Comparison of ENCODE assay signal across 19 mouse cellular contexts in genomic region chr17:12519089-12519488, GRCm38 (mm10).
"Had no signal": no experiment of that assay in that cellular context is flagged by ENCODE, and none has a peak within 500 bp of the region (broad histone marks: within the 10 kb centered on the region; RNA-seq: fewer than 3 reads in every experiment).

No protein-coding gene starts in this region.

- H3K27ac ChIP-seq: kidney, postnatal 0 days; limb, embryonic 13.5 days; liver, embryonic 12.5 days; liver, embryonic 15.5 days; lung, embryonic 15.5 days; midbrain, embryonic 13.5 days; stomach, postnatal 0 days had no signal

- H3K4me2 ChIP-seq: limb, embryonic 13.5 days; liver, embryonic 12.5 days; liver, embryonic 15.5 days; lung, embryonic 15.5 days; midbrain, embryonic 13.5 days had no signal

- H3K36me3 ChIP-seq: limb, embryonic 13.5 days; liver, embryonic 12.5 days; liver, embryonic 15.5 days; lung, embryonic 15.5 days; midbrain, embryonic 13.5 days had no signal

- ATAC-seq: liver, embryonic 12.5 days; midbrain, embryonic 13.5 days; midbrain, embryonic 16.5 days had no signal

- H3K27me3 ChIP-seq: limb, embryonic 13.5 days; liver, embryonic 12.5 days; liver, embryonic 15.5 days; lung, embryonic 15.5 days; midbrain, embryonic 13.5 days had no signal

- H3K4me3 ChIP-seq: limb, embryonic 13.5 days; liver, embryonic 12.5 days; liver, embryonic 15.5 days; lung, embryonic 15.5 days; midbrain, embryonic 13.5 days had no signal

- H3K9me3 ChIP-seq: limb, embryonic 13.5 days; liver, embryonic 15.5 days; lung, embryonic 15.5 days had no signal

- H3K9ac ChIP-seq: limb, embryonic 13.5 days; liver, embryonic 12.5 days; liver, embryonic 15.5 days; lung, embryonic 15.5 days; midbrain, embryonic 13.5 days had no signal

- H3K4me1 ChIP-seq: limb, embryonic 13.5 days; liver, embryonic 12.5 days; lung, embryonic 15.5 days; midbrain, embryonic 13.5 days had no signal

- DNase-seq: kidney, adult 18-20 months; kidney, adult 9 months; kidney, postnatal 25 days; left cerebral cortex, postnatal 4 days; liver; lung, adult 18-20 months; lung, postnatal 10 days; lung, postnatal 36 days; thymus, adult 2 months; thymus, postnatal 14 days; thymus, postnatal 4 days had no signal
